Mouse (Mus musculus): ENCODE measurements around the gene Mdfi. TPM values are rescaled to one million over a fixed set of nuclear protein-coding genes. Genes with fewer than 3 reads are reported as not detected.

Mdfi gene
- total and polyA plus RNA-seq, 2 experiments from 2014 or later: 1.6 to 21.4 TPM

DNA sequence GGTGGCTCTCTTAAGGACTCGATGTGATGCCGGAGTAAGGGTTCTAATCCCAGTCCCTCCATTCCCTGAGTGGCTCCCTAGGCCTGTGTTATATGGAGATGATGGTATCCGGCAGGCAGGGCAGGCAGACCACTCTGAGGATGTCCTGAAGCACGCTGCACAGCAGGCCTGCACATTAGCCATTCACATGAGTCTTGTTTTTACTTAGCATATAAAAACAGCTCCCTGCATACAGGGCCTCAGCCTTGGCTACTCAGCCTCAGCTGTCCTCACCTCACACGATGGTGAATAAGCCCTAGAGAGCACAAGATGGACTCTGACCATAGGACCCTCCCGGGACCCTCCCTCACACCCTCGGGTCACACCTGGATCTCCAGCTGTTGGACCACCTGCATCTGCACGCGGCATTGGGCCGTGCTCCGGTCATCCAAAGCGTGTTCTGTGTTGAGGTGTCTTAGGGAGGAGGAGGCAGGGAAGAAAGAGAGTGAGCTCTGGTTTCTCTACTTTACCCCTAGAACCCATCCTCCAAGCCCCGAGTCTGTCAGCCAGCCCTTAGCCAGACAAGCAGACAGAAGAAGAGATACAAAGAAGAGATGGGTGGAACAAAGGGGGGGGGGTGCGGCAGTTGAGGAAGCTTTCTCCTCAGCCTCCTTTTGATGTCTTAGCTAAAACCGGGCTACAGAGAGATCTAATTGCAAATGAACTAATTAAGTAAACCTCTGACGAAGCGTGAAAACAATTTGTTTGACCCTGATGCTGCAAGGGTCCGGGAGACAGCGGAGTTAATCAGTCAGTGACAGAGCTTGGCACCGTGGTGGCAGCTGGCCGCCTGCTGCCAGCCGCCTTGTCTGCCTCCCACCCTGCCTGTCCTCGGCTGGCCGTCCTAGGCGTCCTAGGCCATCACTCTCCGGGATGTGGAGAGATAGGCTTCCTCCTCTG is 42.6 kb upstream of the Mdfi start:
- Histone ChIP-seq H3K4me1 (ENCODE audit: insufficient read depth, low read length) (peaks cover 13% of the 10 kb centered on the region; the same call in 1 of the 2 replicates), H3K36me3 (ENCODE audit: insufficient read depth, low read length) (peaks cover 15% of the 10 kb centered on the region), H3K4me2 (ENCODE audit: low read depth, low read length, poor library complexity, severe bottlenecking) (peak overlapping the region; percentile 79), H3K9ac (replicated peaks; ENCODE audit: low read length, poor library complexity, severe bottlenecking) (peak overlapping the region; percentile 84), H3K4me3 (ENCODE audit: low read depth, low read length) (peak overlapping the region; percentile 54), H3K27ac (ENCODE audit: low read depth, low read length) (peak overlapping the region; percentile 81), H3K27me3 (ENCODE audit: insufficient read depth, low read length) (no peaks in the 10 kb centered on the region), H3K9me3 (ENCODE audit: low read length) (no peaks in the 10 kb centered on the region)
- WGBS: 21% methylated on average over 25 of the region's 26 CpGs
- DNase-seq (ENCODE audit: low spot score) (peak; percentile 69), ATAC-seq (ENCODE audit: low FRiP score) (no peak)
- TF ChIP-seq CTCF (IDR thresholded peaks at IDR 0.05): no peak

DNA sequence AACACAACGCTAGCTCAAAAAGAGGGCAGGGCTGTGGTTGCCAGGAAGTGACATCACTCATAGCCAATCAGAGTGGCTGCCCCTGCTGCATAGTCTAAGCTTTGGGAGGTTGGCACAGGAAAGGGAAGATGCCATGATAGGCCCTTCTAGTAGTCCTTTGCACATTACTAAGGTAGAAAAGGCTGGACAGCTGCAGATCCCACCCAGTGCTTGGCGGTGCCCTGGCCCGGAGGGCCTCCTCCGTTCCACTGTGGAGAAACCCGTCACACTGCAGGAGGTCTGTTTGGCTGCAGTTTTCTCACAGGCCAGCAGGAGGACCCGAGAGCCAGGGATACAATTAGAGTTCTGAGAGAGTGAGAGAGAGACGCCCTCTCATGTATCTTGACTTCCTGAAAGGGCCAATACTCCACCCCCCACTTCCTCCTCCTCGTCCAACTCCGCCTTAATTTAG is 38.9 kb upstream of the Mdfi start:
- Histone ChIP-seq H3K9me3 (ENCODE audit: low read length) (no peaks in the 10 kb centered on the region), H3K36me3 (ENCODE audit: insufficient read depth, low read length) (peaks cover 36% of the 10 kb centered on the region), H3K27me3 (ENCODE audit: insufficient read depth, low read length) (no peaks in the 10 kb centered on the region), H3K27ac (ENCODE audit: low read depth, low read length) (0 out of 2 replicates have a peak overlapping the region, but pooled peaks have one; percentile 43), H3K9ac (replicated peaks; ENCODE audit: low read length, poor library complexity, severe bottlenecking) (no peak overlapping the region), H3K4me1 (ENCODE audit: insufficient read depth, low read length) (peaks cover 10% of the 10 kb centered on the region; the same call in 1 of the 2 replicates), H3K4me3 (ENCODE audit: low read depth, low read length) (no peak overlapping the region), H3K4me2 (ENCODE audit: low read depth, low read length, poor library complexity, severe bottlenecking) (peak overlapping the region; percentile 1; the same call in 1 of the 2 replicates)
- DNase-seq (ENCODE audit: low spot score): peak; percentile 76
- TF ChIP-seq CTCF (IDR thresholded peaks at IDR 0.05): peak; percentile 92
- ATAC-seq (ENCODE audit: low FRiP score): peak; percentile 69
- WGBS: 12% methylated on average over 9 of the region's 9 CpGs

DNA sequence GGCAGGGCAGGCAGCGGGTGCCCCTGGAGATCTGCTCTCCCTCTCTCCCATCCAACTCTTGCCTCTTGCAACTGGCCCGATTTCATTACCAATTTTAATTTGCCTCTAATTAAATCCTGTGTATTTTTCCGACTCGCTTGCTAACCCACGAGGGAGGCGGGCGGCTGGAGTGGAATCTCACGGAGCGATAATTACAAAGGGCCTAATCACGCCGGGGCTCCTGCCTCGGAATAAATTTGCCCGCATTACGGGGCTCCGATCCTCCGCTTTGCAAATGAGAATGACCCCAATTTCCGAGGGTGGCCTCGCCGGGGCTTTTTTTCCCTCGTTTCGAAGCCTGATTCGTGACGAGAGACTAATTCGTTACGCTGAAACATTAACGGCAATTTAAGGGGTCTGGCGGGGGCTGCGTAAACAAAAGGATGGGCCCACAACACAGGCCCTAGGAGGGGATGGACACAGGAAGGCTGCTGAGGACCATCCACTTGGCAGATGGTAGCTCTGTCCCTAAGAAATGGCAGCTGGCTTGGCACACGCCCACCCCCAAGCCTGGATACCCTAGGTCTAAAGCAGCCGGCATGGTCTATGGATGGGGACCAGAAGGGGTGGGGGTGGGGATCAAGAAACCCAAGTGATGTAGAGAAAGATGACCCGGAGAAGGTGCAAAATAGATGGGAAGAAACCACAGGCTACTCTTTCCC is 38.0 kb upstream of the Mdfi start:
- TF ChIP-seq CTCF (IDR thresholded peaks at IDR 0.05): no peak
- Histone ChIP-seq H3K4me1 (ENCODE audit: insufficient read depth, low read length) (peaks cover 4% of the 10 kb centered on the region; the same call in 1 of the 2 replicates), H3K9me3 (ENCODE audit: low read length) (no peaks in the 10 kb centered on the region), H3K27me3 (ENCODE audit: insufficient read depth, low read length) (no peaks in the 10 kb centered on the region), H3K4me2 (ENCODE audit: low read depth, low read length, poor library complexity, severe bottlenecking) (no peak overlapping the region; the same call in 1 of the 2 replicates), H3K9ac (replicated peaks; ENCODE audit: low read length, poor library complexity, severe bottlenecking) (peak overlapping the region; percentile 39; the same call in 1 of the 2 replicates), H3K4me3 (ENCODE audit: low read depth, low read length) (no peak overlapping the region), H3K36me3 (ENCODE audit: insufficient read depth, low read length) (peaks cover 40% of the 10 kb centered on the region), H3K27ac (ENCODE audit: low read depth, low read length) (peak overlapping the region; percentile 18; the same call in 1 of the 2 replicates)
- 33% methylated on average over 31 of the region's 31 CpGs for WGBS
- ATAC-seq (ENCODE audit: low FRiP score) (no peak), DNase-seq (ENCODE audit: low spot score) (peak; percentile 70)

- H3K4me1 ChIP-seq (ENCODE audit: insufficient read depth, low read length): peaks cover 4% of the 10 kb centered on the region; the same call in 1 of the 2 replicates
- no peak for ATAC-seq (ENCODE audit: low FRiP score)
- WGBS: 92% methylated on average over 10 of the region's 10 CpGs
- H3K4me2 ChIP-seq (ENCODE audit: low read depth, low read length, poor library complexity, severe bottlenecking): no peak overlapping the region
- no peak; the same call in 1 of the 2 replicates for TF ChIP-seq CTCF (IDR thresholded peaks at IDR 0.05)
- H3K36me3 ChIP-seq (ENCODE audit: insufficient read depth, low read length): peaks cover 33% of the 10 kb centered on the region
- H3K9ac ChIP-seq (replicated peaks; ENCODE audit: low read length, poor library complexity, severe bottlenecking): no peak overlapping the region
- DNase-seq (ENCODE audit: low spot score): no peak
- no peaks in the 10 kb centered on the region for H3K27me3 ChIP-seq (ENCODE audit: insufficient read depth, low read length)
- no peak overlapping the region for H3K4me3 ChIP-seq (ENCODE audit: low read depth, low read length)
- no peaks in the 10 kb centered on the region for H3K9me3 ChIP-seq (ENCODE audit: low read length)
- H3K27ac ChIP-seq (ENCODE audit: low read depth, low read length): no peak overlapping the region
Measured at GRCm38 (mm10) chr17:47869874-47870273, 35.4 kb upstream of the Mdfi start.

- H3K36me3 ChIP-seq (ENCODE audit: insufficient read depth, low read length): peaks cover 21% of the 10 kb centered on the region
- no peaks in the 10 kb centered on the region for H3K27me3 ChIP-seq (ENCODE audit: insufficient read depth, low read length)
- no peak overlapping the region for H3K27ac ChIP-seq (ENCODE audit: low read depth, low read length)
- no peak overlapping the region for H3K4me2 ChIP-seq (ENCODE audit: low read depth, low read length, poor library complexity, severe bottlenecking)
- ATAC-seq (ENCODE audit: low FRiP score) (no peak), DNase-seq (ENCODE audit: low spot score) (peak; percentile 45)
- no peak overlapping the region for H3K9ac ChIP-seq (replicated peaks; ENCODE audit: low read length, poor library complexity, severe bottlenecking)
- TF ChIP-seq CTCF (IDR thresholded peaks at IDR 0.05): no peak
- no peaks in the 10 kb centered on the region for H3K9me3 ChIP-seq (ENCODE audit: low read length)
- H3K4me1 ChIP-seq (ENCODE audit: insufficient read depth, low read length): no peaks in the 10 kb centered on the region
- no peak overlapping the region for H3K4me3 ChIP-seq (ENCODE audit: low read depth, low read length)
- 57% methylated on average over 10 of the region's 10 CpGs for WGBS
Measured at GRCm38 (mm10) chr17:47866037-47866436, 31.5 kb upstream of the Mdfi start.
